Mouse (Mus musculus): ENCODE measurements around the gene Ttc28.

Gene Ttc28

GRCm38 (mm10) chr5:111163377-111163776, 283.8 kb downstream of the Ttc28 start:
- no peak for DNase-seq (ENCODE audit: low spot score in 2 of 2)

- no peak for DNase-seq (ENCODE audit: low spot score in 2 of 2)
Measured at GRCm38 (mm10) chr5:111164348-111164920, 284.8 kb downstream of the Ttc28 start.

DNA sequence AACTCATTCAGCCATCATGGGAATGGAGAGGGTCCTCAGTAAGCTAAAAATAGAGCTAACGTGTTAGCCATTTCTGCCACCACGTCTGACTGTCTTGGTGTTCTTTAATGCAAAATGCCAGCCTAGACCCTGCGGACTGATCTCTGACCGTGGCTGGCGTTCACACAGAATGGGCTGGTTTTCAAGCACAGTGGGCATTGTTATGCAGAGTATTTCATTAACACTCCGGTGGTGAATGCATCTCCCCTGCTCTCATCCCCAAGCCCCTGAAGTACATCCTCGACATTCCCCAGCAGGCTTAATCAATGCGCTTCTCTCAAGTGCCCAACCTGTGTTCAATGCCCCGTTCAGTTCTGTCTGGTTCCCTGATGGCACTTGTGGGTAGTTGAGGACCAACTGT, 290.8 kb downstream of the Ttc28 start:
- DNase-seq (ENCODE audit: low spot score in 2 of 2) = no peak

DNA sequence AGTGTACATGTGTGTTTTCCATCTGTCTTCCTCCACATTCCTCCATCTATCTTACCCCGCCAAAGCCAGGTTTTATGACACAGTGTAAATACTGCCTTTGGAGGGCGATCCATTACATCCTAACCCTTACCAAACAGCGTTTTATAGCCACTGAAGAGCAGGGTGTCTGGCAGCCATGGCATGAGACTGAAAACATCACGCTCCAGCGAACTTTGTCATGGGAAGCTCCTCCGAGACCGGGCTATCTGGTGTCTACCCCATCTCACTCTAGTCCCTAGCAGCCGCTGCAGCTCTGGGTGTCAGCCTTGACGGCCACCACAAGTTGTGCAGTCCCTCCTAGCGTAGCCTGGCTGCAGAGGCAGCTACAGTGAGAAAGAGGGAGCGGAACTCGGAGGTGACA, 295.8 kb downstream of the Ttc28 start:
- no peak for DNase-seq (ENCODE audit: low spot score in 2 of 2)

DNA sequence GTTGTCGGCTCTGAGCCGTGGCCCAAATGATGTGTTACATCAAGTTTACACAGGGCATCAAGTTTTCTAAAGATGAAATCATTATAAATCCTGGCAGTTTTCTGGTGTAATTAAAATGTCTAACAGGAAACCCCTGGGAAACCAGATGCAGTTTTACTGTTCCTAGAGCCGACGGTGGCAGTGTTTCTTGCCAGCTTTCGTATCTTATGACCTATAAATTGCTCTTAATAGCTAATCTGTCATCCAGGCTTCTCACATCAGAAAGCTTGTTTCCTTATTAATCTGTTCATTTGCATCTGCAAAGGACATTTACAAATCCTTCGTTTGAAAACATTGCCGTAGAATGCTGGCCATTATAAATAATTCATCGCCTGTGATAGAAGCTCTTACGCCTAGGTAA, 296.2 kb downstream of the Ttc28 start:
- DNase-seq (ENCODE audit: low spot score in 2 of 2) = no peak

DNA sequence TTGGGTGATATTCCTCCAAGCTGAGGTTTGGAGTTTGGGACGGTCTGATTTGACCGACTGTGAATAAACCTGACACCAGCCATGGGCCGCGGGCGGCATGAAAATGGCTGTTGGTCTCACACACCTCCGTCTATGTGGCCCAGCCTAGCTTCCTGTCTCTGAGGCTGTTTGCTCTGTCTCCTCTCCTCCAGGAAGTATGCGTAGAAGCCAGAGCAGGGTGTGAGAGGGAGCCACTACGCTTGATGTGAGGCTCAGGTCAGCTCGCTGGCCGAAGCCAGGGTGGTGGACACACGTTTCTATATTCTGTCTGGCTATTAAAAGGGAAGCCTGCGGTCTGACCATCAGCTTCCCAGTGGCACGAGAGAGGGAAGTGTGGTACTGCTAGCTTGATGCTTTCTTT, 296.8 kb downstream of the Ttc28 start:
- DNase-seq (ENCODE audit: low spot score in 2 of 2) = no peak

DNA sequence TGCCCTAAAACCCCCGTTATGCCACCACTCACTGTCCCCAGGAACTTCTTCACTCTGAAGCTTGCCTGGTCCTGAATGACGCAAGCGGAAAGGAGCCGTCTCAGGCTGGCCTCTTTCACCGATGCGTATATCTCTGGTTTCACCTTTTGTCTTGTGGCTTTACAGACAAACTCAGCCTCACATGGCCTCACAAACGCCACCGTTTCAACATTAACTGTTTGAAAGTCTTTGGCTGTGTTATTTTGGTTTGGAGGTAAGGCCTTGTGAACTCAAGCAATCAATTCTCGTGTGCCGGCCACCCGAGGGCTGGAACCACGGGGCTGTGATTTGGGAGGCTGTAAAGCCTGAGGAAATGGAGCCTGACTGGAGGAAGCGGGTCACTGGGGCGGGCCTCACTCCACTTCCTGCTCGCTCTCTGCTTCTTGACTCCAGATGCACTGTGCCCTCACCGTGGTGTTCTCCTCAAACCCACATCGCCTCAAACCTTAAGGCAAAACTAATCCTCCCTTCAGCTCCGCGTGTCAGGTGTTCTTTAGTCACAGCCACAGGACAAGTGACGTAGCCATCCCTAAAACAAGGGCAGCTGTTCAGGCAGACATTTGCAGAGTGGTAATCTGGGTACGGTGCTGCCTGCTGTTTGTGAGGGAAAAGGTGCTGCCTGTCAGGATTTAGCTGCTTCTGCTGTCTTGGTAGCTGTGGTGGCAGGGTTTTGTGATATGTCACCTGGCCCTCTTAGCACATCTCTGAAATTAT, 298.9 kb downstream of the Ttc28 start:
- no peak for DNase-seq (ENCODE audit: low spot score in 2 of 2)

- DNase-seq (ENCODE audit: low spot score in 2 of 2) = no peak
Measured at GRCm38 (mm10) chr5:111179651-111180050, 300.0 kb downstream of the Ttc28 start.

- DNase-seq (ENCODE audit: low spot score in 2 of 2) = no peak
Measured at GRCm38 (mm10) chr5:111180091-111181053, 300.8 kb downstream of the Ttc28 start.

DNA sequence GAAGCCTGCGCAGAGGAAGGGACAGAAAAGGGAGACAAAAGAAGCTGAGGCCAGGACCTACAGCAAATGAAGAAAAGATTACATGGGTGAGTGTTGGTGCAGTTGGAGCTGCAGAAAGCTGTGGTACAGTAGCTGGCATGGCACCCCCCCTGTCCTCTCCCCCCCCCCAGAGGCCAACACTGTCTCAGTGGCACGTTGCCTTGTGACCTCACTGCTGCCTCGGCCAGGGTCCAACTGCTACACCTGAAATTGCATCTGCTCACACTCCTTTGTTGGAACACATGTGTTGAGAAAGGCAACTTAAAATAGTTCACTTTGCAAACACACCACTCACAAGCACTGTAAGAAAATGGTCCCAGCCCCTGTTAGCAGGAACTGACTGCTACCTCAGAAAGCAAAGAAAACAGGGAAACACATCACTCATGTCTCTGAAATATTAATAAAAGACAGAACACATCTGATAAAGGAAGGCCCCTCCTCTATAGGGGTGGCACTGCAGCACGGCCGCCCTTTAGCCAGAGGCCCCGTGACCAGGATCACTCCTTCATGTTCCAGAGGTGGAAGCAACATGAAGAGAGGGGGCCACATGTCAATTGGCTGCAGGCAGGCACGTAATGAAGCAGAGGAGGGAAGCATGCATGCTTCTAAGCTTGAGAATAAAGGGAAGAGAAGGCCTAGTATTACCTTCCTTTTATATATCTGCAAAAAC, 301.8 kb downstream of the Ttc28 start:
- no peak for DNase-seq (ENCODE audit: low spot score in 2 of 2)

GRCm38 (mm10) chr5:111186600-111186999, 307.0 kb downstream of the Ttc28 start:
- DNase-seq (ENCODE audit: low spot score in 2 of 2) = no peak

GRCm38 (mm10) chr5:111191972-111192371, 312.4 kb downstream of the Ttc28 start:
- DNase-seq (ENCODE audit: low spot score in 2 of 2) = no peak

- DNase-seq (ENCODE audit: low spot score in 2 of 2) = no peak
Measured at GRCm38 (mm10) chr5:111194829-111195228, 315.2 kb downstream of the Ttc28 start.

- DNase-seq (ENCODE audit: low spot score in 2 of 2) = no peak
Measured at GRCm38 (mm10) chr5:111195488-111196485, 316.2 kb downstream of the Ttc28 start.

DNA sequence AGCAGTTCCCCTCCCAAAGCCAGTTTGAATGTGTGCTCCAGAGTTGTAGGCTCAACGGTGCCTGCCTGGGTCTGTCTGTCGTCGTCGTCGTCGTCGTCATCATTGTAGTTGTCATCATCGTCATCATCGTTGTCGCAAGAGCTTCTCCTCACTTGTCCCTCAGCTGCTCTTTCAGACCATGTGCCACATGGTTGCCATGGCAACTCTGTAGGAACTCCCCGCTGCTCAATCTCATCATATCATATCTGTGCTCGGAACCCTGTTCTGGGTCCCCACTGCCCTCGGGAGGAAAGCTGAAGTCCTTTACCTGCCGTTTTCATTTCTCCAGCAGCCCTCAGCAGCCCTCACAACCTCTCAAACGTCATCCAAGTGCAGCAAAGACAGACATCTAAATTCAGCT, 318.1 kb downstream of the Ttc28 start:
- no peak for DNase-seq (ENCODE audit: low spot score in 2 of 2)

DNA sequence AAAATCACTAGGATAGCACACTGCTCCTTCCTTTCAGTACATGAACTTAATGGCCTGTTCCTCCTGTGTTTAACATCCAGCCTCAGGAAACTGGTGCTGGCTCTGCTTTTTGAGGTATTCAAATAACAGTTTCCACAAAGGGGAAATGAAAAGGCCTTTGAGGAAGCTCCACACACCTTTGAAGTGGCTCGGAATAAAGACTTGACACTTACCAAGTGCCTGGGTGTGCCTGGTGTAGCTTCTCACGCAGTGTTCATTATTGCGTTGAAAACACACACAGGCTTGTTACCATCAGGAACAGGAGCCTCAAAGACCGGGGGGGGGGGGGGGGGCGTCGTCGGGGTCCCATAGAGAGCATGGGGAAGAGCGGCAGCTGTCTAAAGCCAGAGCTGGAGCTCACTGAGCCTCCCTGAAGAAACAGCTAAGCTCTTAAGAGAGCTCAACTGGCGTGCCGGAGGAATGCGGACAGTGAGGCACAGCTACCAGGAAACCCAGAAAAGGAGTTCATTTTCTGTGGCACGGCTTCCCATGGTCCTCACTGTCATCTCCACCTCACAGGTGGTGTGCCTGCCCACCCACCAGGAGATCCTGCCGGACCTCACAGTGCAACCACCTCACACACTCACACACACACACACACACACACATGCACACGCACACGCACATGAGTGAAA, 320.7 kb downstream of the Ttc28 start:
- DNase-seq (ENCODE audit: low spot score in 2 of 2) = no peak

DNA sequence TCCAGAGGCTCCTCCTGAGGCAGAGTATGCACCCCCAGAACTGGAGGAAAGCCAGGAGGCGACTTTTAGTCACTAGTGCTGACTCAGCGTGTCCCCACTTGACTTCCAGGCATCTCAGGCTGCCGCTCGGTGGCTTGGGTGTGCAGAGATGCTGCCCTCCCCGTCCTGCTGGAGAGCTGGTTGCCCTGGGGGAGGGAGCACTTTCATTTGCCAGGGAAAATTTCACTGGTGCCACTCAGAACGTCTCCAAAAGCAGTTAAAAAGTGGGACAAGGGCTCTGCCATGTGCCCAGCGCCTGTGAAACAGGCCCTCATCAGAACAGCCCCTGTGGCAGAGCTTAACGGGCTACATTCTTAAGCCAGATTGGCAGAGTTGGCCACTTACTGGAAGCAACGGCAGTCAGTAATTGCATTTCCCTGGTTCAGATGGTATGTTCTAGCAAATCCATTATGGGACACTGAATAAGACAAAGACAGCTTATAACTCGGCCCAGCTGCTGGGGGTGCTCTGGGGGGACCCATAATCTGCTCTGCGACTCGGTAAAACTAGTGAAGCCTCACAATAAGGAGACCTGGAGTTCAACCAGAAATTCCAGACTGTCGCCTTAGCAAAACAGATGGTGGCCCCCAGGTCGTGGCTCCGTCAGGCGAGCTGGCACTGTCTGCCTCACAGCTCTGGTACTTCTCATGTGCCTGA, 321.5 kb downstream of the Ttc28 start:
- peak; percentile 44 to 55 for DNase-seq (ENCODE audit: low spot score in 2 of 2)

DNA sequence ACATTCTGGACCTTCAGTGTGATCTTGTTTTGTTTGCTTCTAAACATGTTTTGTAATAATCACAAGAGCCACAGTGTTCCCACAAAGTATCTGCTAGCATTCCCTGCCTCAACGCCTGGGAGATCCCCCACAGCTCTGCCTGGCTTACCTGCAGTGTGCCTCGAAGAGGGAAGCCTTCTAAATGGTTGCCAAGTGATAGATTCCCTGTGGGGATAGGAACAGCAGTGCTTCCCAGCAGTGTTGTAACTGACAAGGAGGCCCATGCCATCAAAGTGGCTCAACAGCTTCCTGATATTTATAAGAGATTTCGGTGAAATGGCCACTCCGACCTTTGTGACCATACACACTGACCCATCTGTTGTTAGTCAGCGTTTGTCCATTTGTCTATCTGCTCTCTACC, 324.6 kb downstream of the Ttc28 start:
- no peak for DNase-seq (ENCODE audit: low spot score in 2 of 2)

- no peak for DNase-seq (ENCODE audit: low spot score in 2 of 2)
Measured at GRCm38 (mm10) chr5:111204976-111205586, 325.5 kb downstream of the Ttc28 start.
